Mouse (Mus musculus): Measurements from ENCODE around the gene Fam163b.

DNA sequence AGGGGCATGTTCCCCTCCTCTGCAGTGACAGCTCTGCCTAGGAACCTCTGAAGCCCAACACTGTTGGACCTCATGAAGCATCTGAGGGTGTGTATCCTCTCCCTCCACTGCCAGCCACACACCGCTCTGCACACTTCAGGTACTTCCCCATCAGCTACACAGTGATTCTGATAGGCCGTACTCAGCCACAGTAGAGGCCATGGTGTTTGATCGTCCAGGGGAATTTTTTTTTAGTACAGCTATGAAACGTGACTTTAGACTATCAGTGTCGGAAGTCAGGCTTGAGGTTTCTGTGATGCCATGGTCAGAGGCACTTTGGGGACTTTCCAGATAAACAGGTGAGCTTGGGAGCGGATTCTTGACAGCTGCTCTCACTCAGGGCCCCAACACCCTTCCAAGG, 45.2 kb upstream of the Fam163b start:
- TF ChIP-seq POLR2A (IDR thresholded peaks at IDR 0.05; ENCODE audit: control insufficient read depth in 1 of 2, insufficient read depth in 1 of 2, low read depth in 1 of 2, low read length in 2 of 2, poor library complexity in 1 of 2) (no peak), BHLHE40 (IDR thresholded peaks at IDR 0.05; ENCODE audit: borderline replicate concordance, low read depth, low read length) (no peak), POLR2AphosphoS5 (IDR thresholded peaks at IDR 0.05; ENCODE audit: borderline replicate concordance, low read depth, low read length) (no peak), CTCF (IDR thresholded peaks at IDR 0.05 in 2 of 3, conservative IDR thresholded peaks at IDR 0.05 in 1 of 3; ENCODE audit: control insufficient read depth in 1 of 3, insufficient read depth in 1 of 3, low read depth in 2 of 3, low read length in 3 of 3, poor library complexity in 1 of 3, severe bottlenecking in 1 of 3) (no peak), UBTF (IDR thresholded peaks at IDR 0.05; ENCODE audit: borderline replicate concordance, insufficient read depth, low read depth, low read length) (no peak), TCF12 (IDR thresholded peaks at IDR 0.05; ENCODE audit: low read depth, low read length) (no peak), EP300 (IDR thresholded peaks at IDR 0.05; ENCODE audit: low read depth in 1 of 2, low read length in 2 of 2) (no peak), CHD2 (IDR thresholded peaks at IDR 0.05; ENCODE audit: low read length) (no peak)

Data from MEL (cell line).